Mouse (Mus musculus) forebrain, postnatal 0 days (tissue): ENCODE measurements around the gene Ints11. TPM values are rescaled to one million over a fixed set of nuclear protein-coding genes. Genes with fewer than 3 reads are reported as not detected.

ENCODE experiments used
- ATAC-seq: fragments of 200-750 bp; cut with Nextera tagmentation; 2 replicates; pipeline ENCODE4 v1.8.0; 2017; ENCODE audit warnings: mild to moderate bottlenecking, moderate library complexity
- DNase-seq: peaks from one replicate; pipeline ENCODE4 v3.0.0-alpha.2; 2015
- H3K27ac ChIP-seq: fragments of 300-500 bp; sonication (generic); 2 replicates; pipeline ENCODE4 v1.5.1; 2014; ENCODE audit warnings: low read depth, mild to moderate bottlenecking, antibody characterized with exemption, low read length, moderate library complexity, mixed read lengths
- H3K27me3 ChIP-seq: fragments of 300-500 bp; sonication (generic); 2 replicates; pipeline ENCODE4 v1.6.1; 2014; ENCODE audit warnings: mild to moderate bottlenecking, low read length, mixed read lengths; ENCODE audit not compliant: insufficient read depth
- H3K36me3 ChIP-seq: fragments of 300-500 bp; sonication (generic); 2 replicates; pipeline ENCODE4 v1.6.1; 2014; ENCODE audit warnings: mild to moderate bottlenecking, moderate library complexity; ENCODE audit not compliant: insufficient read depth
- H3K4me1 ChIP-seq: fragments of 300-500 bp; sonication (generic); 2 replicates; pipeline ENCODE4 v1.6.1; 2014; ENCODE audit warnings: antibody characterized with exemption; ENCODE audit not compliant: insufficient read depth
- H3K4me2 ChIP-seq: fragments of 300-500 bp; sonication (generic); 2 replicates; pipeline ENCODE4 v1.6.1; 2014; ENCODE audit warnings: low read depth, mild to moderate bottlenecking, moderate library complexity
- H3K4me3 ChIP-seq: fragments of 300-500 bp; sonication (generic); 2 replicates; pipeline ENCODE4 v1.5.1; 2014; ENCODE audit warnings: low read depth, low read length, mixed read lengths
- H3K9ac ChIP-seq: fragments of 300-500 bp; sonication (generic); 2 replicates; pipeline ENCODE4 v1.6.1; 2014; ENCODE audit warnings: mild to moderate bottlenecking
- H3K9me3 ChIP-seq: fragments of 300-500 bp; sonication (generic); 2 replicates; pipeline ENCODE4 v1.6.1; 2016; ENCODE audit warnings: low read length
- CTCF ChIP-seq: sonication (generic); IDR thresholded peaks from 2 replicates; pipeline ENCODE4 v1.5.1; 2016; ENCODE audit warnings: antibody characterized with exemption, control low read depth, low read depth
- WGBS: fragments of 180-500 bp; shearing (Covaris S2); extraction: QIAGEN DNeasy Blood & Tissue Kit; methylation state at CpG from one replicate; pipeline ENCODE4 v1.1.7; 2014; 5-methylcytosine and 5-hydroxymethylcytosine counted together
- polyA plus RNA-seq: library from polyadenylated mRNA; unstranded; fragments of >200 nt; fragmentation: Nextera tagmentation; extraction: Ambion mirVana; gene quantifications from 2 replicates; pipeline ENCODE4 v1.2.1, GENCODE M21; 2015
- total RNA-seq: library from RNA; depleted of rRNA; stranded (reverse); fragments of >200 nt; gene quantifications from 2 replicates; pipeline ENCODE4 v1.2.3, GENCODE M21; 2014

Ints11 gene
- total and polyA plus RNA-seq, 2 experiments from 2014 or later: 47.7 to 58.8 TPM

- Histone ChIP-seq H3K27ac (no peak overlapping the region), H3K4me1 (no peaks in the 10 kb centered on the region), H3K27me3 (no peaks in the 10 kb centered on the region), H3K4me2 (no peak overlapping the region), H3K9ac (no peak overlapping the region), H3K9me3 (no peaks in the 10 kb centered on the region), H3K36me3 (peaks cover 71% of the 10 kb centered on the region), H3K4me3 (no peak overlapping the region)
- 93% methylated on average over 12 of the region's 12 CpGs for WGBS
- ATAC-seq (no peak), DNase-seq (no peak)
- TF ChIP-seq CTCF: no peak
These were observed 13.3 kb upstream of the Ints11 start for GRCm38 (mm10) chr4:155856071-155856470.

GRCm38 (mm10) chr4:155856881-155857280, 12.5 kb upstream of the Ints11 start:
- ATAC-seq (no peak), DNase-seq (no peak)
- Histone ChIP-seq H3K4me1 (no peaks in the 10 kb centered on the region), H3K27me3 (no peaks in the 10 kb centered on the region), H3K4me3 (no peak overlapping the region), H3K9ac (no peak overlapping the region), H3K27ac (no peak overlapping the region), H3K36me3 (peaks cover 80% of the 10 kb centered on the region), H3K9me3 (no peaks in the 10 kb centered on the region), H3K4me2 (no peak overlapping the region)
- WGBS: 84% methylated on average over 3 of the region's 3 CpGs
- TF ChIP-seq CTCF: no peak

GRCm38 (mm10) chr4:155859318-155859717, 10.0 kb upstream of the Ints11 start:
- Histone ChIP-seq H3K27me3 (no peaks in the 10 kb centered on the region), H3K4me1 (no peaks in the 10 kb centered on the region), H3K27ac (no peak overlapping the region), H3K9me3 (no peaks in the 10 kb centered on the region), H3K9ac (no peak overlapping the region), H3K36me3 (peaks cover 82% of the 10 kb centered on the region), H3K4me2 (no peak overlapping the region), H3K4me3 (no peak overlapping the region)
- 33% methylated on average over 13 of the region's 13 CpGs for WGBS
- no peak for ATAC-seq
- TF ChIP-seq CTCF: no peak
- no peak for DNase-seq

DNA sequence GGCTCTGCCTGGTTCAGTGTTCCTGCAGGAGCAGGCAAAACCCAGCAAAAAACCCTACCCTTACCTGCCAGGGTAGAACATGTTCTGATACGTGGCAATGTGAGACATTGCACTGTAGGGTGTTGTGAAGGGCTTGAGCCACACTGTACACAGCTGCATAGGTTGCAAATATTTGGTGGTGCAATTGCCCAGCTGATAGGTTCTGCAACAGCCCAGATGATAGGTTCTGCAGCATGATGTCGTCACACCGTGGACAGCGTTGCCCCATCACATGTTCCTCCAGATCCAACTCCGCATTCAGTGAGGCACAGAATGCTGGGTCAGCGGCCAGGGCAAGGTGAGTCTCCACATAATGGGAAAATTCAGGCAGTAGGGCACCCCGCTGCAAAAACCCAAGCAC, 7.6 kb upstream of the Ints11 start:
- no peak overlapping the region for H3K4me3 ChIP-seq
- H3K9me3 ChIP-seq: no peaks in the 10 kb centered on the region
- DNase-seq: no peak
- H3K4me2 ChIP-seq: no peak overlapping the region
- H3K27ac ChIP-seq: no peak overlapping the region
- peaks cover 76% of the 10 kb centered on the region for H3K36me3 ChIP-seq
- no peaks in the 10 kb centered on the region for H3K27me3 ChIP-seq
- no peaks in the 10 kb centered on the region for H3K4me1 ChIP-seq
- no peak overlapping the region for H3K9ac ChIP-seq
- TF ChIP-seq CTCF: no peak
- 90% methylated on average over 7 of the region's 7 CpGs for WGBS
- ATAC-seq: no peak

GRCm38 (mm10) chr4:155863001-155863400, 6.3 kb upstream of the Ints11 start, which contains the start of gene Tas1r3:
Gene Tas1r3 (minus strand): TSS chr4:155863362.
- ATAC-seq (no peak), DNase-seq (no peak)
- Histone ChIP-seq H3K36me3 (peaks cover 64% of the 10 kb centered on the region), H3K9me3 (no peaks in the 10 kb centered on the region), H3K4me1 (no peaks in the 10 kb centered on the region), H3K4me2 (no peak within 1 kb of the TSS), H3K9ac (no peak within 1 kb of the TSS), H3K27ac (no peak within 1 kb of the TSS), H3K27me3 (no peaks in the 10 kb centered on the region), H3K4me3 (no peak within 1 kb of the TSS)
- 80% methylated on average over 5 of the region's 5 CpGs for WGBS
- no peak for TF ChIP-seq CTCF

DNA sequence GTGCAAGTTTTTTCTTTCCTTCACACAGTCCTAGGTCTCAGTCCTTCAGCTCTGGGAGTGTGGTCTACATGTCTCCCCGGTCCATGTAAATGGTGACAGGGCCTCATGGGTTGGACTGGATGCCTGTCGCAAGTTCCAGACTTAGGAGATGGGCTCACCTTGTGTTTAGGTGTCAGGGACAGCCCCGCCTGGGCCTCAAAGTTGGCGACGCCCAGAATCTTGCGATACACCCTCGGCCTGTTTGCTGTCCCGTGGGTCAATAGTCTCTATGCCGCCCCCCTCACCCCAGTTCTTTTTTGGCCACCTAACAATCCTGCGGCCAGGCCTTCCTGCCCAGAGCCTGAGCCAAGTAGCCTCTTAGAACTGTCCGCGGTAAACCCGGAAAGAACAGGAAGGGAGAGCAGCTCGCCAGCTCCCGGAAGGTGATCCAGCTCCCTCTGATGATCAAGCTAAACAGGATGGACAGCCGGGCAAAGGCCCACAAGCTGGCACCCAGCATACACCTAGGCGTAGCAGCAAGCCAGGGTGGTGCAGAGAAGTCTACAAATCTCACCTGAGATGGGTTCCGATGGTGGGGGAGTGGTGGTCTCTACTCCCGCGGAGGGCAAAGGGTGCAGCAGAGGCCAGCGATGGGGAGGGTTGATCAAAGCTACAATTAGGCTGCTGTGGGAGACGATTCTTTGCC, 590 bp upstream of the Ints11 start:
- peaks cover 10% of the 10 kb centered on the region for H3K4me1 ChIP-seq
- peak overlapping the region; percentile 98 for H3K4me2 ChIP-seq
- peak overlapping the region; percentile 75 for H3K9ac ChIP-seq
- 0 out of 2 replicates have a peak overlapping the region, but pooled peaks have one; percentile 86 for H3K27ac ChIP-seq
- DNase-seq (no peak), ATAC-seq (no peak; the same call in none of the 2 replicates)
- TF ChIP-seq CTCF: no peak
- peaks cover 32% of the 10 kb centered on the region for H3K36me3 ChIP-seq
- H3K4me3 ChIP-seq: peak overlapping the region; percentile 79
- H3K9me3 ChIP-seq: no peaks in the 10 kb centered on the region
- WGBS: 10% methylated on average over 22 of the region's 22 CpGs
- H3K27me3 ChIP-seq: no peaks in the 10 kb centered on the region

DNA sequence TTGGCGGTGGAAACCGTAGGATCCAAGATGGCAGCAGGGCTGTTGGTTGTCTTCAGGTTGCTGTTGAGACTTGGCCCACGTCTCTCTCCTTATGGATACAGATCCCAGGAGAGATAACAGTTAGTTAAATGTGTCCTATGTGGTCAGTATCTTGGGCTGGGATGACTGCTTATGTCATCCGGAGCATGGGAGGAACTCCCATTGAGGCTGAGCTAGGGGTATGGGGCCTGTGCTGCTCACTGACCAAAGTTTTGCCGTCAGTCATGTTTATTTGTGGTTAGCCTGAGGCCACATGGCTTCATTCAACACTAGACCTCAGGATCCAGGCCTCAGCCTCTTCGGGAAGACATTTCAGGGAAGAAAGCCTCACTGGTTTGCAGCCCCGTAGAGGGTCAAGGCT, 2.1 kb downstream of the Ints11 start:
- no peak for DNase-seq
- 94% methylated on average over 7 of the region's 7 CpGs for WGBS
- Histone ChIP-seq H3K27ac (no peak overlapping the region), H3K4me2 (no peak overlapping the region), H3K4me3 (no peak overlapping the region), H3K4me1 (peaks cover 10% of the 10 kb centered on the region), H3K9me3 (no peaks in the 10 kb centered on the region), H3K36me3 (peaks cover 35% of the 10 kb centered on the region), H3K9ac (no peak overlapping the region), H3K27me3 (no peaks in the 10 kb centered on the region)
- no peak for ATAC-seq
- TF ChIP-seq CTCF: no peak
